Mouse (Mus musculus) heart, embryonic 15.5 days (tissue): ENCODE measurements around the gene Mfsd11. TPM values are rescaled to one million over a fixed set of nuclear protein-coding genes. Genes with fewer than 3 reads are reported as not detected.

ENCODE experiments used
- ATAC-seq: fragments of 200-750 bp; cut with Nextera tagmentation; replicated peaks from 2 replicates; pipeline ENCODE4 v1.8.0; 2017; ENCODE audit warnings: low read depth, moderate TSS enrichment; ENCODE audit not compliant: insufficient number of reproducible peaks, insufficient read depth, low FRiP score
- H3K27ac ChIP-seq: fragments of 300-500 bp; sonication (generic); 2 replicates; pipeline ENCODE4 v1.5.1; 2015; ENCODE audit warnings: mild to moderate bottlenecking, inconsistent platforms
- H3K27me3 ChIP-seq: fragments of 300-500 bp; sonication (generic); 2 replicates; pipeline ENCODE4 v1.6.1; 2015; ENCODE audit warnings: inconsistent platforms
- H3K36me3 ChIP-seq: fragments of 300-500 bp; sonication (generic); 2 replicates; pipeline ENCODE4 v1.6.1; 2015; ENCODE audit warnings: mild to moderate bottlenecking, inconsistent platforms
- H3K4me1 ChIP-seq: fragments of 300-500 bp; sonication (generic); replicated peaks from 2 replicates; pipeline ENCODE4 v1.6.1; 2015; ENCODE audit warnings: inconsistent platforms
- H3K4me2 ChIP-seq: fragments of 300-500 bp; sonication (generic); 2 replicates; pipeline ENCODE4 v1.6.1; 2015; ENCODE audit warnings: inconsistent platforms, mild to moderate bottlenecking, moderate library complexity
- H3K4me3 ChIP-seq: fragments of 300-500 bp; sonication (generic); 2 replicates; pipeline ENCODE4 v1.5.1; 2015; ENCODE audit warnings: mild to moderate bottlenecking, inconsistent platforms
- H3K9ac ChIP-seq: fragments of 300-500 bp; sonication (generic); 2 replicates; pipeline ENCODE4 v1.6.1; 2015; ENCODE audit warnings: mild to moderate bottlenecking, inconsistent platforms
- H3K9me3 ChIP-seq: fragments of 300-500 bp; sonication (generic); replicated peaks from 2 replicates; pipeline ENCODE4 v1.6.1; 2016; ENCODE audit warnings: inconsistent platforms
- WGBS: fragments of 180-500 bp; shearing (Covaris S2); methylation state at CpG from one replicate; pipeline ENCODE4 v1.1.7; 2015; ENCODE audit warnings: mixed read lengths; 5-methylcytosine and 5-hydroxymethylcytosine counted together
- polyA plus RNA-seq: library from polyadenylated mRNA; unstranded; fragments of >200 nt; fragmentation: Nextera tagmentation; extraction: Ambion mirVana; gene quantifications from 2 replicates; pipeline ENCODE4 v1.2.1, GENCODE M21; 2015

Gene Mfsd11
- polyA plus RNA-seq, 1 experiment from 2014 or later, result 38.6 TPM

- peak overlapping the region; percentile 83 for H3K4me3 ChIP-seq
- no peaks in the 10 kb centered on the region for H3K9me3 ChIP-seq
- peaks cover 20% of the 10 kb centered on the region; the same call in 1 of the 2 replicates for H3K36me3 ChIP-seq
- no peak for ATAC-seq
- H3K4me2 ChIP-seq, result peak overlapping the region; percentile 70
- peak overlapping the region; percentile 98 for H3K9ac ChIP-seq
- peak overlapping the region; percentile 100; the same call in 1 of the 2 replicates for H3K27ac ChIP-seq
- 28% methylated on average over 6 of the region's 6 CpGs for WGBS
- peaks cover 21% of the 10 kb centered on the region for H3K4me1 ChIP-seq
- H3K27me3 ChIP-seq, result no peaks in the 10 kb centered on the region
These were observed 1.3 kb upstream of the Mfsd11 start for GRCm38 (mm10) chr11:116850833-116851477.

GRCm38 (mm10) chr11:116851576-116852290, 507 bp upstream of the Mfsd11 start:
- Histone ChIP-seq H3K4me3 (peak overlapping the region; percentile 83), H3K36me3 (peaks cover 20% of the 10 kb centered on the region; the same call in 1 of the 2 replicates), H3K9me3 (no peaks in the 10 kb centered on the region), H3K27me3 (no peaks in the 10 kb centered on the region), H3K4me1 (peaks cover 21% of the 10 kb centered on the region), H3K4me2 (peak overlapping the region; percentile 70), H3K9ac (peak overlapping the region; percentile 98), H3K27ac (peak overlapping the region; percentile 100)
- WGBS, result under 1% methylated on average over 29 of the region's 29 CpGs
- ATAC-seq, result no peak

DNA sequence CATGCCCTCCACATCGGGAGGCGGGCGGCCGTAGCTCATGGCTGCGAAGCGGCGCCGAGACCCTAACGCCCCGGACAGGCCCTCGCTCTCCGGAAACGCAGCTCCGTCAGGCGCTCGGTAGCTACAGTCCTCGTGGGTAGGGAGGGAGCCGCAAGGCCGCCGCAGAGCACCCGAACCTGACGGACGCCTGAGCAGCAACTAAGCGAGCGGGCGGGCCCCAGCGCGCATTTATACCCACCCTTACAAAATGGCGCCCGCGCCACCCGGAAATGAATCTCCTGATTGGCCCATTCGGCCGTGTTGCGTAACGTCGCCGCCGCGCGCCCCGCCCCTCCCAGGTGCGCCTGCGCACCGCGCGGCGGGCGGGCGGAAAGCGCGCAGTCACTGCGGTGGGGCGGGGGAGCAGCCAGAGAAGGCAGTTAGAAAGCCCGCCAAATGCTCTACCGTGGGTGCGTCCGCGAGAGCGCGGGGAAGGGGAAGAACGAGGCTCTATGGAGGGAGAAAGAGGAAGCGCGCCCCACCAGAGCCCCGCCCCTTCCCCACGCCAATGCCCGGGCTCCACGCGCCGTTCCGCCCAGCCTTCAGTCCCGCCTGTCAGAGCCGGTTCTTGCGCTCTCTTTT, 761 bp downstream of the Mfsd11 start, which contains the start of gene Srsf2:
Srsf2 (minus strand) TSS at position 204 of the 621 bp plus-strand sequence.
- Histone ChIP-seq H3K4me1 (peaks cover 29% of the 10 kb centered on the region), H3K27me3 (no peaks in the 10 kb centered on the region), H3K4me2 (peak within 1 kb of the TSS; percentile 70), H3K9ac (peak within 1 kb of the TSS; percentile 98), H3K36me3 (peaks cover 20% of the 10 kb centered on the region; the same call in 1 of the 2 replicates), H3K27ac (peak within 1 kb of the TSS; percentile 100), H3K4me3 (peak within 1 kb of the TSS; percentile 83), H3K9me3 (no peaks in the 10 kb centered on the region)
- WGBS, result 1% methylated on average over 74 of the region's 74 CpGs
- ATAC-seq, result peak; percentile 85

DNA sequence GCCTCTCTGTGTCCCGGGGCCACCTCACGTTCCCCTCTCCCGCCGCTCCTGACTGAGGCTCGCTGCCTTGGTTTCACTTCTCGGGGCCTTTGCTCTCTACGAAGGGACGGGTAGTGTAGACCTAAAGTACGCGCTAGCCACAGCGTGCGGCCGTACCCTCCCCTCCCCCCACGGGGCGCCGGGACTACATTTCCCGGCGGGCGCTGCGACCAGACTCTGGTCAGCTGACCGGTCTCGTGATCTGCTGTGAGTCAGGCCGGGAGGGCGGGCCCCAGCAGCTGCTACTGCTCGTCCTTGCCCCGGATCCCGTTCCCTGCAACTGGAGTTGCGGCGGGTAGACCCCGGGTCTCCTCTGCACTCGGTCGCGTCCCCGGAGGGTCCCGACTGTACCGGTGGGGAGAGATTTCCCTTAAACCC, 1.3 kb downstream of the Mfsd11 start:
- Histone ChIP-seq H3K27me3 (no peaks in the 10 kb centered on the region), H3K4me2 (peak overlapping the region; percentile 70), H3K9ac (peak overlapping the region; percentile 92), H3K4me1 (peaks cover 29% of the 10 kb centered on the region), H3K36me3 (peaks cover 17% of the 10 kb centered on the region; the same call in 1 of the 2 replicates), H3K4me3 (peak overlapping the region; percentile 83), H3K27ac (peak overlapping the region; percentile 100), H3K9me3 (no peaks in the 10 kb centered on the region)
- under 1% methylated on average over 36 of the region's 36 CpGs for WGBS
- ATAC-seq, result peak; percentile 87

DNA sequence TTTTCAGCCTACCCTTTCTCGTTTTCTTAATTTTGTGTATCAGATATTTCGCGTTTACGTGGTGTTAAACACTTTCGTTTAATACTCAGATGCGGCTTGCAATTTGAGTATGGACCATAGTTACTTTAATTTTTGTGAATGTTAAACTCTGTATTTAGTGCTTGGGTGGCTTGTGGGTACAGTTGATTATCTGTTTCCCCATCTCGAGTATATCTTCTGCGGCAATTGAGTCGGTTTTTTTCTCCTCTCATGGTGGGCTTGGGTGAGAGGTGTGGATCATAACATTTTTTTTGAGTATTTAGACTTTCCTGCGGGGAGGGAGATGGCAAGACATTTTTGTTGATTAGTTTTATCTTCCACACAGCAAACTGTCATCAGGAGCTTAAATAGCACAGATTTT, 2.0 kb downstream of the Mfsd11 start:
- peak overlapping the region; percentile 100 for H3K27ac ChIP-seq
- no peaks in the 10 kb centered on the region for H3K27me3 ChIP-seq
- peak overlapping the region; percentile 70 for H3K4me2 ChIP-seq
- H3K9ac ChIP-seq, result peak overlapping the region; percentile 92
- WGBS, result 28% methylated on average over 10 of the region's 10 CpGs
- peak overlapping the region; percentile 83 for H3K4me3 ChIP-seq
- H3K36me3 ChIP-seq, result peaks cover 17% of the 10 kb centered on the region
- no peaks in the 10 kb centered on the region for H3K9me3 ChIP-seq
- no peak for ATAC-seq
- peaks cover 27% of the 10 kb centered on the region for H3K4me1 ChIP-seq

- H3K9ac ChIP-seq, result no peak overlapping the region
- no peak for ATAC-seq
- H3K27me3 ChIP-seq, result no peaks in the 10 kb centered on the region
These were observed 5.1 kb downstream of the Mfsd11 start for GRCm38 (mm10) chr11:116857183-116857850.

DNA sequence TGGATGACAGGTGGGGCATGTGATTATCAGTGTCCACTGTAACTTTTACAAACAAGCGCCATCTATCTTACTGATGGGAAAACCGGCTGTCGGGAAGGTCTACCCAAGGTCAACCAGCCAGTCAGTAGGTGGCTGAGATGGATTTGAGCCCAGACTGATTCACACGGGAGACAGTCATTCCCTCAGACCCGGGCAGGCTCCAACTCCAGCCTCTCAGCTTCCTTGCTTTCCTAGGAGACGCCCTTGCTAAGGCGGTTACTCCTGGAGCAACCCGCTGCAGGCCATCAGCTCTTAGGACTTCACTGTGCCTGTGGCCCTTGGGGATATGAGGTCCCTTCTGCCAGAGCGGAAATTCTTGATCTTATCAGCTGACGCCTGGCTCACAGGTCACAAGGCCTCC, 12.2 kb downstream of the Mfsd11 start:
- WGBS, result 29% methylated on average over 10 of the region's 10 CpGs
- Histone ChIP-seq H3K9ac (no peak overlapping the region), H3K4me1 (peaks cover 17% of the 10 kb centered on the region), H3K9me3 (no peaks in the 10 kb centered on the region), H3K4me3 (no peak overlapping the region), H3K27ac (peak overlapping the region; percentile 82), H3K27me3 (no peaks in the 10 kb centered on the region), H3K4me2 (0 out of 2 replicates have a peak overlapping the region, but pooled peaks have one; percentile 10), H3K36me3 (peaks cover 59% of the 10 kb centered on the region)
- ATAC-seq, result peak; percentile 38; the same call in 1 of the 2 replicates

More at GRCm38 (mm10) chr11:116857183-116857850, 5.1 kb downstream of the Mfsd11 start:
- Histone ChIP-seq H3K27ac (peak overlapping the region; percentile 40), H3K4me2 (no peak overlapping the region), H3K4me1 (peaks cover 20% of the 10 kb centered on the region), H3K36me3 (peaks cover 39% of the 10 kb centered on the region), H3K9me3 (no peaks in the 10 kb centered on the region), H3K4me3 (no peak overlapping the region)
- WGBS, result 28% methylated on average over 12 of the region's 12 CpGs

- peaks cover 50% of the 10 kb centered on the region for H3K36me3 ChIP-seq
- no peak for ATAC-seq
- H3K4me2 ChIP-seq, result no peak overlapping the region
- H3K9ac ChIP-seq, result no peak overlapping the region
- H3K9me3 ChIP-seq, result no peaks in the 10 kb centered on the region
- H3K4me3 ChIP-seq, result no peak overlapping the region
- H3K4me1 ChIP-seq, result peaks cover 17% of the 10 kb centered on the region
- 79% methylated on average over 12 of the region's 12 CpGs for WGBS
- H3K27me3 ChIP-seq, result no peaks in the 10 kb centered on the region
- no peak overlapping the region for H3K27ac ChIP-seq
These were observed 13.8 kb downstream of the Mfsd11 start for GRCm38 (mm10) chr11:116865945-116866585.

DNA sequence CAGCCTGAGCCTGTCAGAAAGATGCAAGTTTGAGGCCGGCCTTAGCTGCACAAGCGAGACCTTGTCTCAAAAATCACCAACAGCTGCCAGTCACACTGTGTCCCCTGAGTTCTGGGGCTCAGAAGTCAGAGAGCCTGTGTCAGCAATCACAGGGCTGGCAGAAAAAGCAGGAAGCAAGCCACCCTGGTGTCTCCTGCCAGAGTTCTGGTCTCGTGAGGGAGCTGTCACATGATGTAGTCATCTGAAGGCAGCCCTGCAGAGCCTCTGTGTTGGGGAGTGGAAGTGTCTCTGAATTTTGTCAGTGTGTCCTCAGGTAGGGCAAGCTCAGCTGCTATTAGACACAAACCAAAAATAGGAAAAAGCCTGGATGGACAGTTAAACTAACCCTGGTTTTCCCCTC, 15.9 kb downstream of the Mfsd11 start:
- ATAC-seq, result no peak
- Histone ChIP-seq H3K27me3 (no peaks in the 10 kb centered on the region), H3K27ac (peak overlapping the region; percentile 61), H3K36me3 (peaks cover 50% of the 10 kb centered on the region), H3K9ac (no peak overlapping the region), H3K9me3 (no peaks in the 10 kb centered on the region), H3K4me2 (no peak overlapping the region), H3K4me1 (peaks cover 17% of the 10 kb centered on the region), H3K4me3 (no peak overlapping the region)
- 56% methylated on average over 3 of the region's 3 CpGs for WGBS

DNA sequence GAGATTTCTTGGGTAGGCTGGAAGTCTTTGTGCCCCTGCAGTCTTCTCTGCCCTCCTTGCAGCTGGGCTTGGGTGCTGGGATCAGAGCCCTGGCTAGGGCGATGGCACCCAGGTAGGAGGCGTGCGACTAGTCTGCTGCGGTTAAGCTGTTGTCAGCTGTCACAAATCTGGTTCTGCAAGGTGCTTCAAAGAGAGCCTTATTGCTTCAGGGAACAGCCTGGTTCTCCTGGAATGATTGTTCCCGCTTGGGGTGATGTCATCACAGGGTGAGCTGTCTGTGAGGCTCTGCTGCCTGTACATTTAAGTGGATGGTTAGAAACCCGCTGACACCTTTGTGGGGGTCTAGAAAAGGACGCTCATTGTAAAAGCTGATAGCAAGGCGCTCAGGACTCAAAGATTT, 17.0 kb downstream of the Mfsd11 start:
- peaks cover 13% of the 10 kb centered on the region for H3K4me1 ChIP-seq
- no peak overlapping the region for H3K4me3 ChIP-seq
- peaks cover 61% of the 10 kb centered on the region for H3K36me3 ChIP-seq
- no peaks in the 10 kb centered on the region for H3K27me3 ChIP-seq
- no peak for ATAC-seq
- no peak overlapping the region for H3K9ac ChIP-seq
- no peak overlapping the region for H3K27ac ChIP-seq
- H3K4me2 ChIP-seq, result no peak overlapping the region
- no peaks in the 10 kb centered on the region for H3K9me3 ChIP-seq
- WGBS, result 75% methylated on average over 8 of the region's 8 CpGs
